Mouse (Mus musculus) G1E-ER4 (cell line): ENCODE data around the gene Heatr1. TPM values are rescaled to one million over a fixed set of nuclear protein-coding genes. Genes with fewer than 3 reads are reported as not detected.

Experiments
- GATA1 ChIP-seq: IDR thresholded peaks from one replicate; pipeline ENCODE4 v1.8.0; 2012; ENCODE audit warnings: low read length, inconsistent platforms
- polyA plus RNA-seq: library from polyadenylated mRNA; stranded (reverse); fragments of >175 nt; gene quantifications from 2 replicates; pipeline ENCODE4 v1.2.3, GENCODE M21; 2012

Heatr1 gene
- polyA plus RNA-seq, 1 experiment: 18.5 TPM

DNA sequence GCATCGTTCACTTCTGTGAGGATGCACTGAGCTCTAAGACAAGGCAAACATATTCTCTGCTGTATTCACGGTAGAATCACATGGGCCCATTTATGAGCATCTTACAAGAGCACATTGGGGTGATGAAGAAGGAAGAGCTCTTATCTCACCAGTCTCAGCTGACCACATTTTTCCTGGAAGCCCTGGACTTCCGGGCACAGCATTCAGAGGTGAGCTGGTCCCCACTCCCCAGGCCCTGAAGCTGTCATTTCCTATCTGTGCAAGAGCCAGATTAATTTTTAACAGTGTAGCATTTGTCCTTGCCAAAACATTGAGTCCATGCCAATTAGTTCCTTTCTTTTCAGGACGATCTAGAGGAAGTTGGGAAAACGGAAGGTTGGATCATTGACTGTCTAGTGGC, 39.0 kb downstream of the Heatr1 start:
- no peak for TF ChIP-seq GATA1

DNA sequence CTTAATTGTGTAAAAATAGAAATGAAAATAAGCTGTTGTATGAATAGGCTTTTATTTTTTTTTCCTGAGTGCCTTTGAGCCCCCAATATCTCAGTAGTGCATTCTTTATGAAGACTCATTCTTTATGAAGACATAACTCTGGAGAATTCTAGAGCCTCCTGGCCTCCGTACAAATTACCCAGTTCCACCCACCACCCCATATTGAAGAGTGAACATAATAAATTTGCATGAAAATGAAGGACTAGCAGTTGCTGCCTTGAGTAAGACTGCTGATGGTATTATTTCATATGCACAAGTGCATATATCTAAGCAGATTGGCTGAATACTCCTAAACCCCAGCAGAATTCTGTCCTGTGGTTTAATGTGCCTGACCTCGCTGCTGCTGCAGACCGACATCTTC, 44.8 kb downstream of the Heatr1 start:
- TF ChIP-seq GATA1: no peak

DNA sequence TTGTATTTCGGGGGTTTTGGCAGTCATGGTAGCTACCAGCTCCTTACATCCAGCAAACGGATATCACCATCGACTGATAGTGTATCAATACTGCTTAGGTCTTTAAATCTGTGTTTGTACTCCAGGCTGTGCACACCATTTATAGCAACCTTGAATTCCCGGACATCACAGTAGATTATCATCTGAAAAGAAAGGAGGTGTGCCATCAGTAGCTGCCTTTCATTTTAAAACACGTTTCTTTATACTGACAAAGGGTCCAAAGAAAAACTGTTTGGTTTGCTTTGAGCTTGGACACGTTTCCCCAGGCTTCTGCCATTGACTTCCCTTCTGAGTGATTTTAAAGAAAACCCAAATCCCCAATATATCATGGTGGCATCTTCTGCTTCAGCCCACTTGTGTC, 46.0 kb downstream of the Heatr1 start:
- no peak for TF ChIP-seq GATA1

DNA sequence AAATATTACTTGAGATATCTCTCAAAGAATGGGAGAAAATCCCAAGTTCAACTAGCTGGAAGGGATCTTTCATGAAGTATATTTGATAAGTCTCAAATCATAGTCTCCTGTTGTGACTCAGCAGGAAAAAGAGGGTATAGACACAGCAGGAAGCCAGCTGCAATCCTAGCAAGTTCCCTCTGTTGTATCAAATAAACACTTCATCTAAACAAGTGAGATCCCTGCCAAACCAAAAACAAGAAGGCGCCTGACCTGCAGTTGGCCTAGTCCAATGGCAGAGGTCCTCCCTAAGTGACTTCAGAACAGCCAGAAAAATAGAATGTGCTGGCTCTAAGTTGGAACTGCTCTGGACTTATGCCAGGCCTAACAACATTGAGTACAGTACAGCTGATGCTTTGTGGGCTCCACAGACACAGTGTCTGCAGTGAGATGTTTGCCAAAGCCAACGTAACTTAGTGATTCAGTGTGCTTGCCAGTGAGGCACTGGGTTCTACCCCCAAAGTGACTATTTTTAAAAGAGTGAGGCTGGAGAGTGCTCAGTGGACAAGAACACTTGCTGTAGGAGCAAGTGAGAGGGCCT, 47.3 kb downstream of the Heatr1 start:
- no peak for TF ChIP-seq GATA1

DNA sequence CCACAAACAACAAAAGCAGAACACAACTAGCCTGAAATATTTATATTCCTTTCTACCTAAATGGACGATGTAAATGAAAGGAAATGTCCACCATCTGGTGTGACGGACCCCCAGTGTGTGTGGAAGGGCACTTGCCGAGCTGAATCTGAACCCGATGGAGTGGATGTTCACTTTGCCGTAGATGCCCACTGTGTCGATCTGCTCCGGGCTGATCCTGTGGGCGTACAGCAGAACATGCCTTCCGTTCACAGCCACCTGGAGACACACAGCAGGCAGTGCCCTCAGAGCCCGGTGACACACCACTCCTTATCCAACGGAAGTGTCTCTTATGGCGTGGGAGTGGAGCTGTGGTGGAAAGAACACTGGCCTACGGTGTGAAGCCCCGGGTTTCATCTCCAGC, 58.3 kb downstream of the Heatr1 start:
- no peak for TF ChIP-seq GATA1

DNA sequence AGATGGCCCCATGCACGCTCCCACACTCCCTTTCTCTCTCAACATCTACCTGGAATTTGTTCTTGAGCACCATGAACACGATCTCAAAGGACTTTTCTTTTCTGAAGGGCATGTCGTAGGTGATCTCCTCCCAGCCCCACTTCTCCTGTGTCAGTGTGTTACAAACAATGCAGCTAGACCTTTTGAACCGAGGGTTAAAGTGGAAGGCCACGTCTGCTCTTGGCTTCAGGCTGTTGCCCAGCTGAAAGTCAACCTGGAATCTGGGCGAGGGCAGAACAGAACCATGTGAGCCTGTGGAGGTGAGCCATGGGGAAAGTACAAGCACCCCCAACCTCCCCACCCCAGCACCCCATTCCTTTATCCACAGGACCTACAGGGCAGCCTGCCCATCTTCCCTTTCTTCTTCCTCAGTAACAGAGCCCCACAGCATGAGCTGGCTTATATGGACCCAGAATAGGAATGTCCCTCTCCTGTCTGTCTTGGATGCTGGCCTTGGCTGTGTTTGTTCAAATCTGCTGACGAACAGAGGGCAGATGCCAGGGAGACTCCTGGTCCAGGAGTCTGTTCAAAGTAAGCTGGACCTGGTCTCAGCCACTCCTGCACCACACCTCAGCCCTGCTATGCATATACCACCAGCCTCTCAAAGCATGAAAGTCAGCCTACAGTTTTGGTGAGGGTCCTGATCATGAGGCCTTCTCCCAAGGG, 60.0 kb downstream of the Heatr1 start:
- TF ChIP-seq GATA1: no peak

DNA sequence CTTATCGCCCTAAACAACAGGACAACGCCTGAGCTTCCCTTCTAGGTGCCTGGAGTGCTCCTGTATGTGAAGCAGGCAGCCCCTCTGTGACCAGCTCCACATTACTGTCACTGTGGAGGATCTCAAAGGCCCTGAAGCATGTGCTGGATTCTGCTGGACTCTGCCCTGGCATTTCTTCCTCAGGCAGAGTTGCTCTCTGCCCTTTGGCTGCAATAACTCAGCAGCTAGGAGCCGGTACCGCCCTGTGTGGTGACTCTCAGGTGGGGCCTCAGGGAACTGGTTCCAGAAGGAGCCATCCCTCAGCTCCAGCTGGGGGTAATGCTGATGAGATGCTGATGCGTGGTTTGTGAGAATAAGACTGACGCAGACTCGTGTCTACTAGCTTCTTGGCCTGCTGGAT, 61.9 kb downstream of the Heatr1 start:
- TF ChIP-seq GATA1: no peak

DNA sequence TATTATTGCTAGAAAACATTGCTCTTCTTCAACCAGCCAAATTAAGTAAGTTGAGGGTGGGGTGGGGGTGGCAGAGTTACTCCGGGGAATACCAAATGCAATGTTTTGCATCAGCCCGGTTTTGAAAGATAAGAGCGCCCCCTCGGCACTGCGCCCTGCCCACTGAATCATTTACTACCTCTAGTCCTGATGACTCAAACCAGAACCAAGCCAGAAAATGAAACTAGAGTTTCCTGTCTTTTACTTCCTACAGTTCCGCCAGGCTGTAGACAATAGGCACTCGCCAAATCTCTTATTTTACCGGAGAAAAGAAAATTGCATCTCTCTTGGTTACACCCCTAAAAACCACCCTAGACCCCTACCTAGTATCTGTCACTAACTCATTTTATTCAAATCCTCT, 65.6 kb downstream of the Heatr1 start:
- TF ChIP-seq GATA1: no peak

DNA sequence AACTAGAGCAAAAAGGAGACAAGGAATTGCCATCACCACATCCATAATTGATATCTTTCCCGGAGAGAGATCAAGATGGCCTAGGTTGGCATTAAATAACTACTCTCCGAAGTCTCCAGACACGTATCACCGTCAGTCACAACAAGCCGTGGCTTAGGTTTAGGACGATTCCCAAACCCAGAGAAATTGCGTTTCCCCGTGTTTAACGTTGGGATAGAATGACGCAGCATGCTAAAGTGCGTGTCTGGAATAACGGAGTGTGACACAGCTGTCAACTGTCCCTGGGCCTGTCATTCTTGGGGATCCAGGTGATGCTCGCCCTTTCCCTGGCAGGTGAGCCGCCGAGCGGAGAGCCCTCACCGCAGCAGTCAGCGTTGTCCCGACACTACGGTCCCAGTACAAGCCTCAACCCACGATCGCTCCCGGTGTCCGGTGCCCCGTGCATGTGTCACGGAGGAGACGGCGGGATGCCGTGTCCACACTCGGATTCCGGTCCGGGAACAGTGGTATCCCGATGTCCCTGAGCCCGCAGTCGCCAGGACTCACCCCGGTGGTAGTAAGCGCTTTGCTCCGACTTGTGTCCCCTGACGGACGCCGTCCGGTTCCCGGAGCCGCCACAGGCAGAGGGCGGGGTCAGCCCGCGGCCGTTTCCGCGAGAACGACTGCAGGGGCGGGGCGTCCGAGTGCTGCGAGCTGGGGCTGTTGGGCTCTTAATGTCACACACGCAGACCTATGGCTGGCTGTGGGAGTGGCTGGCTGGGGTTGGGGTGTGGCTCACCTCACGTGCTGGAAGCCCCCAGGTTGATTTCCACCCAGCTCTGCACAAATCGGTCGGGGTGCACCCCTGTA, 66.3 kb downstream of the Heatr1 start:
- no peak for TF ChIP-seq GATA1

DNA sequence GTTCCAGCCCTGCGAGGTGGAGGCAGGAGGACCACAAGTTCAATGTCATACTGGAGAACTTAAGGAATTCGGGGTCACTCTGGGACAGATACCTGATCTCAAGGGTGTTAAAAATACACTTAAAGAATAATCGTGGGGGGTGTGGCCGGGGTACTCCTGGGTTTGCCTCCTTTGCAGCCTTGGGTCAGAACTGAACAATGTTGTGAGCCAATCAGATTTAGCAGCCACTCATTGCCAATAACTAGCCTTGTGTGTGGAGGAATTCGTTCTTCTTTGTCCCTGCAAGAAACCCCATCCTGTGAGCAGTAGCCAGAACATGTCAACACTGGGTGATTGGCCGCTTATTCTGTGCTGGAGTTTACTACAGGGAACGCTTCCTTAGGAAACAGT, 66.9 kb downstream of the Heatr1 start:
- no peak for TF ChIP-seq GATA1

DNA sequence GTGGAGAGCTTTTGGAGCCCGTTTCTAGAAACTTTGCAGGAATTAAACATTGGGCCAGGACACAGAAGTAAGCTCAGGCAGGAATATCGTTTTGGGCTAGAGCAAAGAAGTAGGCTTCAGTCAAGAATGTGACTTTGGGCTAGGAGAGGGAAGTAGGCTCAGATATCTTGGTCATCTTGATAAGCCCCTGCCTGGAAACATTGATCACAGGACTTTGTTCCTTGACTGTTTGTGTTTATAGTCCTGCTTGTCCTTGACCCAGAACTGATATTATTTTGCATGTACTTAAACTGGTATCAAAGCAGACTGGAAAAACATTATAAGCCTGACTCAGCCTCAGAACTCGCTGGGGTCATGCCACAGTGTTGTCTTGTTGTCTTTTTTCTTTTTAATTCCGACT, 67.8 kb downstream of the Heatr1 start:
- no peak for TF ChIP-seq GATA1

DNA sequence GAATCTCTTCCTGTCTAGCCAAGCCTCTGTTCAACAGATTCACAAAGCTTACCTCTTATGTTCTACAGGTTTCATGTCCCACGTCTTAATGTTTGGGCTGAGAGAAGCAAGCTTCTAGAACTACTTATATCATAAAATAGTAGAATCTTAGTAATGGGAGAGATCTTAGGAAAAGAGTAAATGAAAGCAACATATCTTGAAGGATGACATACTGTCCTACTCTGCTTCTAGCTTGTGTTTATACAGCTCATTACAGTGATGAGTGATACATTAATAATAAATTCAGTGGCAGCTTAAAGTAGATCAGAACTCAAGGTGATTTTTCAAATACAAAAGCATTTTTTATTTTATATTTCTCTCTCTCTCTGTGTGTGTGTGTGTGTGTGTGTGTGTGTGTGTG, 70.0 kb downstream of the Heatr1 start, which contains the start of gene Lgals8:
Lgals8 (minus strand) TSS at position 101 of the 400 bp plus-strand sequence.
- no peak for TF ChIP-seq GATA1

DNA sequence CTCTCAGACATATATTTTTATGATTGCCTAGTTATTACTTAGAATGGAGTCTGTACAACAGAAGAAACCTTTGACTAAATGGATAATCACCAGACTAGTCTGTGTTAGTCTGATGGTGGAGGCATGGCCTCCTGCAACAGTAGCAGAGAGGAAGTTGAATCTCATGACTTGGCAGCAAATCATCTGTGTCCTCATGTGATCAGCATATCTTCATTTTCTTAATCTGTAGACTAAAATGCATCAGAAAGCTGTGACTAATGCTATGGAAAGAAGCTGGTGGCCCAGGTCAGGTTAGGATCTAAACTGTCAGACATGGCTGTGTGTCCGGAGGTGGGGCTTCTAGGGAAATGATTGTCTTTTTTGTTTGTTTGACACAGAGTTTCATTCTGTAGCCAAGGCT, 73.7 kb downstream of the Heatr1 start:
- peak; percentile 4 for TF ChIP-seq GATA1

DNA sequence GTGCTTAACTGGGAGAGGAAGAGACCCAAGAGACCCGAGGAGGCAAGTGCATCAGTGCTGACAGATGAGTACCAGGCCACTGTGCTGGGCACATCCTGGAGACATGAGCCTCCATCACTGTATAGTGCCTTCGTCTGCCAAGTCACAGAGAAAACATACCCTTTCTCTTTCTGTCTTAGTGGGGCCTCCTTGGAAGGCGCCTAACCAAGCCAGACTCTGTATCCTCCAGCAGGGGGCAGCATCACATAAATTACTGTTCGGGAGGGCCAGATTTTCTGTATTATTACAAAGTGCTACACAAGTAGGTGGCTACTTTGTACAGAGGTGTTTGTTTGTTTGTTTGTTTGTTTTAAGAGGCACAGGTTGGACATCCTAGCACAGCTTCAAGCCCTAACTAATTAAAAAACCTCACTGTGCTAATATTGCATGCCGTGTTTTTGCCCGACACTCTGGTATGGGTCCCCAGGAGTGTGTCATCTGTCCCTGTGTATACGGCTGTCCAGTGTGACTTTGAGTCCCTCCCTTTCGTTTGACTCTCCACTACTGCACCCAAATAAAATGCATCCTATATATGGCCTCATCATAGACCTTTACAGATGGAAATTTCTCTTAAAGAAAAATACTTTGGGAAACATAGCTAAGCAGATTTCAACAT, 79.0 kb downstream of the Heatr1 start:
- TF ChIP-seq GATA1: no peak

DNA sequence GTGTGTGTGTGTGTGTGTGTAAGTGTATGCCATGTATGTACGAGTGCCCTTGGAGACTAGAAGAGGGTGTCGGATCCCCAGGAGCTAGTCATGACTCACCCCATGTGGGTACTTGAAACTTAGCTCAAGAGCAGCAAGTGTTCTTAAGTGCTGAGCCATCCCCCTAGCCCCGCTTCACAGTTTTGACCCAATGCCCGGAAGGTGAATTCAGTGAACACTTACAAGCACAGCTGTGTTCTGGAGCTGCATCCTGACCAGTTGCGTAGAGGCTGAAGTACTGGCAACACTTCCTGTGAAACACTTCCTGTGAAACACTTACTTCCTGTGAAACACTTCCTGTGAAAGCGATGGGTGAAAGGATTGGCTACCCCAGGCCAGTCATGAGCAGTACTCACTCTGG, 80.4 kb downstream of the Heatr1 start:
- TF ChIP-seq GATA1: no peak

DNA sequence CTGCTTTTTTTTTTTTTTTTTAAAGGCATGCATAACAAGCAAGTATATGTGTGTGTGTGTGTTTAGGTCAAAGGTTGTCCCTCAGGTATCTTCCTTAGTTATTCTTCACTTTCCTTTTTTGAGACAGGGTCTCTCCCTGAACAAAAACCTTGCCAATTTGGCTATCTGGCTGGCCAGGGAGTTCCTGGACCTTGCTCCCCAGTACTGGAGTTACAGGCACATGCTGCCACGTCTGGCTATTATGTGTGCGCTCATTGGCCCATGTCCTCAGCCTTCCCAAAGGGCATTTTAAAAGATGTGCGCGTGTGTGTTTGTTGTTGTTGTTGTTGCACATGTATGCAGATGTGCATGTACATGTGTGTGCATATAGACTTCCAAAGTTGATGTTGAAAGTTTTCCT, 82.1 kb downstream of the Heatr1 start:
- TF ChIP-seq GATA1: no peak

DNA sequence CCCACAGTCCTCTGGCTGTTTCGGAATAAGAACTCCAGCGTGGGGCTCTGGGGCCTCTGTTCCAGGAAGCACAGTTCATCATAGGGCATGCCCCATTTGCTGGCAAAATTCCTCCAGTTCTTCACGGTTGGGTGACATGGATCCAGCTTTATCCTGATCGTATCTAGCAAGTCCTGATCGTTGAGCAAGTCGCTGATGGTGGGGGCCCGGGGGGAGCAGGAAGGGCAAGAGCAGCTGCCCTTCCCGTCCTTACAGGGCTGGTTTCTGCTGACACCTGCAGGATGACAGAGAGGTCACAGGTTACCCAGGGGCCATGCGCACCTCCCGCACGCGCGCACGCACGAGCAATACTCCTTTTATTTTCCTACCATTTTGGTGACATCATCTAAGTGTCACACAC, 83.5 kb downstream of the Heatr1 start:
- TF ChIP-seq GATA1: no peak
